Mouse (Mus musculus): ENCODE data around the gene Calm3. TPM values are rescaled to one million over a fixed set of nuclear protein-coding genes. Genes with fewer than 3 reads are reported as not detected.

The Calm3 gene
- polyA plus RNA-seq, 1 experiment from 2014 or later, result 154 TPM

DNA sequence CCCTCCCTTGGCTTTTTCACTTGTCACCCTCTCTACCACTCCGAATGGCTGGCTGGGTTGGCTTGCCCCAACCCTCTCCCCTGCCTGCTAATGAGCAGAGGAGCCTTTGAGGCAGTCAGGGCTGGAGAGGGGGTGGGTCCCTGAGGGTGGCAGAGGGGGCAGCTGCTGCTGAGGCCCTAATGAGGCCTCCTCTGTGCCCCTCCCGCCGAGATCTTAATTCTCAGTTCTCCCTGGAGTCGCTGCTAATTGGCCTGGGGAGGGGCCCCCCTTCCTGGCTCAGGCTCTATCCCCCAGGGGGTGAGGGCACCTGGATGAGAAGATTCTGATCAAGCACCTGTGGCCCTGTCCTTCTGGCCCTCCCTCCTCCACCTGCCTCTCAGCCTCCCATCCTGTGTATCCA is 29.6 kb downstream of the Calm3 start:
- peak overlapping the region; percentile 59 for H3K4me2 ChIP-seq (replicated peaks; ENCODE audit: low read depth, low read length)
- ATAC-seq (ENCODE audit: low FRiP score, low TSS enrichment), result no peak
- H3K27me3 ChIP-seq (ENCODE audit: insufficient read depth, low read length), result peaks cover 17% of the 10 kb centered on the region
- H3K27ac ChIP-seq (ENCODE audit: low read length), result no peak overlapping the region
- 8% methylated on average over 4 of the region's 4 CpGs for WGBS
- peak overlapping the region; percentile 24 for H3K4me3 ChIP-seq (ENCODE audit: low read length)
- peaks cover 38% of the 10 kb centered on the region for H3K4me1 ChIP-seq (ENCODE audit: insufficient read depth, low read length)
- no peaks in the 10 kb centered on the region for H3K36me3 ChIP-seq (ENCODE audit: insufficient read depth, low read length)
- H3K9me3 ChIP-seq (ENCODE audit: low read length), result no peaks in the 10 kb centered on the region
- H3K9ac ChIP-seq (replicated peaks; ENCODE audit: low read length), result no peak overlapping the region

DNA sequence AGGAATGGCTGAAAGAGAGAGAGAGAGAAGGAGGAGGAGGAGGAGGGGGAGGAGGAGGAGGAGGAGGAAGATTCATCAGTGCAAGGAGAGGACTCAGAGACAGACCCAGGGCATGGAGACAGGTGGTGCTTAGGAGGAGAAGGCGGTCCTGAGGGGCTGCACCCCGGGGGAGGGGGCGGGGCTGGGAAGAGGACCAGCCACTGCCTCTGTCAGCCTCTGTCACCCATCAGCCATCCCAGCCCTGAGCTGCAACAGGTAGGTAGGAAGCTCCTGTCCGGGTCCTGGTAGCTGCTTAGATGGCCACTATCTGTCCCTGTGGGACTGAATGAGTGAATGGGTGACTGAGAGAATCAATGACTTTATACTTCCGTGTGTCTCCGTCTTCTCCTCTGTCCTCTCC is 30.3 kb downstream of the Calm3 start:
- no peaks in the 10 kb centered on the region for H3K36me3 ChIP-seq (ENCODE audit: insufficient read depth, low read length)
- H3K27ac ChIP-seq (ENCODE audit: low read length), result no peak overlapping the region
- peak overlapping the region; percentile 11; the same call in 1 of the 2 replicates for H3K4me3 ChIP-seq (ENCODE audit: low read length)
- H3K9me3 ChIP-seq (ENCODE audit: low read length), result no peaks in the 10 kb centered on the region
- ATAC-seq (ENCODE audit: low FRiP score, low TSS enrichment), result no peak
- 8% methylated on average over 6 of the region's 6 CpGs for WGBS
- peaks cover 17% of the 10 kb centered on the region for H3K27me3 ChIP-seq (ENCODE audit: insufficient read depth, low read length)
- H3K4me2 ChIP-seq (replicated peaks; ENCODE audit: low read depth, low read length), result peak overlapping the region; percentile 59
- H3K4me1 ChIP-seq (ENCODE audit: insufficient read depth, low read length), result peaks cover 38% of the 10 kb centered on the region
- H3K9ac ChIP-seq (replicated peaks; ENCODE audit: low read length), result no peak overlapping the region

- Histone ChIP-seq H3K4me3 (ENCODE audit: low read length) (peak overlapping the region; percentile 49), H3K9ac (replicated peaks; ENCODE audit: low read length) (peak overlapping the region; percentile 65; the same call in 1 of the 2 replicates), H3K4me2 (replicated peaks; ENCODE audit: low read depth, low read length) (peak overlapping the region; percentile 82), H3K36me3 (ENCODE audit: insufficient read depth, low read length) (no peaks in the 10 kb centered on the region), H3K4me1 (ENCODE audit: insufficient read depth, low read length) (peaks cover 38% of the 10 kb centered on the region), H3K9me3 (ENCODE audit: low read length) (no peaks in the 10 kb centered on the region), H3K27ac (ENCODE audit: low read length) (no peak overlapping the region; the same call in 1 of the 2 replicates), H3K27me3 (ENCODE audit: insufficient read depth, low read length) (peaks cover 17% of the 10 kb centered on the region)
- no peak for ATAC-seq (ENCODE audit: low FRiP score, low TSS enrichment)
- 39% methylated on average over 9 of the region's 9 CpGs for WGBS
These were observed 31.6 kb downstream of the Calm3 start for GRCm38 (mm10) chr7:16892352-16892730.

- Histone ChIP-seq H3K36me3 (ENCODE audit: insufficient read depth, low read length) (no peaks in the 10 kb centered on the region), H3K27ac (ENCODE audit: low read length) (peak within 1 kb of the TSS; percentile 93), H3K4me2 (replicated peaks; ENCODE audit: low read depth, low read length) (peak within 1 kb of the TSS; percentile 82), H3K9ac (replicated peaks; ENCODE audit: low read length) (peak within 1 kb of the TSS; percentile 65), H3K4me1 (ENCODE audit: insufficient read depth, low read length) (peaks cover 38% of the 10 kb centered on the region), H3K27me3 (ENCODE audit: insufficient read depth, low read length) (peaks cover 17% of the 10 kb centered on the region), H3K9me3 (ENCODE audit: low read length) (no peaks in the 10 kb centered on the region), H3K4me3 (ENCODE audit: low read length) (peak within 1 kb of the TSS; percentile 49)
- ATAC-seq (ENCODE audit: low FRiP score, low TSS enrichment), result peak; percentile 84
- under 1% methylated on average over 30 of the region's 30 CpGs for WGBS
These were observed 32.1 kb downstream of the Calm3 start, which contains the start of gene Gng8 for GRCm38 (mm10) chr7:16891641-16892351. TSS of gene Gng8 (plus strand) at chr7:16891786.

DNA sequence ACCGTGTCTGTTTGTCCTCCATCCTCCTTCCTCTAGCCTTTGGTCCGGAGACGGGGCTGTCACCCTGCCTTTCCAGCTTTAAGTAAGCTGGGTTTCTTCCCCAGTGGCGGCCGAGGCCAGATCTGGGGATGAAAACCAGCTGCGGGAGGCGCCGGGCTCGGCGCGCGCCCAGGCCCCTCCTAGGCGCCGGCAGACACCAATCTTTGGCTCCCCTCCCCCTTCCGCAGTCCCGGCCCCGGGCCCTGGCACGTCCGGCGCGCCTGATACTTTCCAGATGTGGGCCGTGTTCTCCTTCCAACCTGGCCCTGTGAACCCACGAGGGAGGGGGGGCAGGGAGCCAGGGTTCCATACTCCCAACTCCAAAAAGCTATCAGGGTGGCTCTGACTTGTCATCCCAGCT is 33.0 kb downstream of the Calm3 start:
- Histone ChIP-seq H3K9ac (replicated peaks; ENCODE audit: low read length) (peak overlapping the region; percentile 53; the same call in 1 of the 2 replicates), H3K9me3 (ENCODE audit: low read length) (peaks cover 6% of the 10 kb centered on the region), H3K4me1 (ENCODE audit: insufficient read depth, low read length) (peaks cover 38% of the 10 kb centered on the region), H3K4me2 (replicated peaks; ENCODE audit: low read depth, low read length) (peak overlapping the region; percentile 82), H3K27me3 (ENCODE audit: insufficient read depth, low read length) (peaks cover 20% of the 10 kb centered on the region), H3K4me3 (ENCODE audit: low read length) (peak overlapping the region; percentile 49), H3K27ac (ENCODE audit: low read length) (peak overlapping the region; percentile 93), H3K36me3 (ENCODE audit: insufficient read depth, low read length) (peaks cover 5% of the 10 kb centered on the region)
- WGBS, result 1% methylated on average over 23 of the region's 23 CpGs
- ATAC-seq (ENCODE audit: low FRiP score, low TSS enrichment), result peak; percentile 81

GRCm38 (mm10) chr7:16890536-16890935 is 33.4 kb downstream of the Calm3 start:
- ATAC-seq (ENCODE audit: low FRiP score, low TSS enrichment), result no peak
- peak overlapping the region; percentile 49; the same call in 1 of the 2 replicates for H3K4me3 ChIP-seq (ENCODE audit: low read length)
- H3K4me2 ChIP-seq (replicated peaks; ENCODE audit: low read depth, low read length), result peak overlapping the region; percentile 82
- WGBS, result 26% methylated on average over 6 of the region's 6 CpGs
- peaks cover 37% of the 10 kb centered on the region for H3K4me1 ChIP-seq (ENCODE audit: insufficient read depth, low read length)
- H3K36me3 ChIP-seq (ENCODE audit: insufficient read depth, low read length), result peaks cover 10% of the 10 kb centered on the region
- H3K27me3 ChIP-seq (ENCODE audit: insufficient read depth, low read length), result peaks cover 23% of the 10 kb centered on the region
- H3K9ac ChIP-seq (replicated peaks; ENCODE audit: low read length), result peak overlapping the region; percentile 53; the same call in 1 of the 2 replicates
- peaks cover 10% of the 10 kb centered on the region for H3K9me3 ChIP-seq (ENCODE audit: low read length)
- peak overlapping the region; percentile 93 for H3K27ac ChIP-seq (ENCODE audit: low read length)

DNA sequence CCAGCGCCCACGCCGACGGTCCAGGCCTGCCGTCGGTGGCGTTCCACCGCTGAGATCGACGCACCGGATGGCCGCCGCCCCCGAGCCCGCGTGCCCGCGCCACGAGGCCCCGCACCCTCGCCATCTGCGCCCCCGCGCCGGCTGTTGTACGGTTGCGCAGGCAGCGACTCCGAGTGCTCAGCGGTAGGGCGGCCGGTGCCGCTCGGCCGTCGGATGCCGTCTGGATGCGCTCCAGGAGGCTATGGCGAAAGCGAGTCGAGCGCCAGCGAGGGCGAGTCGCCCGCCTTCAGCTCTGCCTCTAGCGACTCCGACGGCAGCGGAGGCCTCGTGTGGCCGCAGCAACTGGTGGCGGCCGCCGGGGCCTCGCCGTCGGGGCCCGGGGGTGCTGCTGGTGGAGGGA is 38.0 kb downstream of the Calm3 start:
- H3K4me2 ChIP-seq (replicated peaks; ENCODE audit: low read depth, low read length), result peak overlapping the region; percentile 45; the same call in 1 of the 2 replicates
- peak overlapping the region; percentile 39; the same call in 1 of the 2 replicates for H3K4me3 ChIP-seq (ENCODE audit: low read length)

DNA sequence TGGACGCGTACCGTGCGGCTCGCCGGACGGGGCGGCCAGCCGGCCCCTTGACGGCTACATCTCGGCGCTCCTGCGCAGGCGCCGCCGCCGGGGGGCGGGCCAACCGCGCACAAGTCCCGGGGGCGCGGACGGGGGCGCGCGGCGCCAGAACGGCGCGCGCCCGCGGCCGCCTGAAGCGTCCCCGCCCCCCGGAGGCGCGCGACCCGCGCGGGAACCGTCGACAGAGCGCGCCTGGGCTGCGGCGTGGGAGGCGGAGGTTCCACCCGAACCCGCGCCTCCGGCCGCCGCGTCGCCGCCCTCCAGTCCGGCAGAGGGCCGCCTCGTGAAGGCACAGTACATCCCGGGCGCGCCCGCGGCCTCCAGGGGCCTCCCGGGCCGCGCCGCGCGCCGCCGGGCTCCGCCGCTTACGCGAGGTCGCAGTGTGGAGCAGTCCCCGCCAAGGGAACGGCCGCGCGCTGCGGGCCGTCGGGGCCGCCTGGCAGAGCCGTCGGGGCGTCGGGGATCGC is 38.6 kb downstream of the Calm3 start:
- H3K4me2 ChIP-seq (replicated peaks; ENCODE audit: low read depth, low read length), result peak overlapping the region; percentile 45
- no peak overlapping the region for H3K27ac ChIP-seq (ENCODE audit: low read length)
- H3K27me3 ChIP-seq (ENCODE audit: insufficient read depth, low read length), result peaks cover 21% of the 10 kb centered on the region
- peaks cover 19% of the 10 kb centered on the region for H3K9me3 ChIP-seq (ENCODE audit: low read length)
- WGBS, result 27% methylated on average over 66 of the region's 95 CpGs
- 0 out of 2 replicates have a peak overlapping the region, but pooled peaks have one; percentile 16 for H3K9ac ChIP-seq (replicated peaks; ENCODE audit: low read length)
- peak overlapping the region; percentile 39 for H3K4me3 ChIP-seq (ENCODE audit: low read length)
- H3K4me1 ChIP-seq (ENCODE audit: insufficient read depth, low read length), result peaks cover 7% of the 10 kb centered on the region
- H3K36me3 ChIP-seq (ENCODE audit: insufficient read depth, low read length), result peaks cover 34% of the 10 kb centered on the region
- peak; percentile 31; the same call in 1 of the 2 replicates for ATAC-seq (ENCODE audit: low FRiP score, low TSS enrichment)

More for the DNA sequence above, 38.0 kb downstream of the Calm3 start:
- Histone ChIP-seq H3K9me3 (ENCODE audit: low read length) (peaks cover 19% of the 10 kb centered on the region), H3K36me3 (ENCODE audit: insufficient read depth, low read length) (peaks cover 34% of the 10 kb centered on the region), H3K27ac (ENCODE audit: low read length) (no peak overlapping the region), H3K27me3 (ENCODE audit: insufficient read depth, low read length) (peaks cover 21% of the 10 kb centered on the region), H3K9ac (replicated peaks; ENCODE audit: low read length) (no peak overlapping the region), H3K4me1 (ENCODE audit: insufficient read depth, low read length) (peaks cover 7% of the 10 kb centered on the region)
- ATAC-seq (ENCODE audit: low FRiP score, low TSS enrichment), result no peak
- WGBS, result 49% methylated on average over 58 of the region's 59 CpGs

GRCm38 (mm10) chr7:16884334-16884733 is 39.6 kb downstream of the Calm3 start:
- WGBS, result 70% methylated on average over 4 of the region's 4 CpGs
- peaks cover 11% of the 10 kb centered on the region for H3K4me1 ChIP-seq (ENCODE audit: insufficient read depth, low read length)

GRCm38 (mm10) chr7:16883162-16883561 is 40.8 kb downstream of the Calm3 start:
- H3K4me2 ChIP-seq (replicated peaks; ENCODE audit: low read depth, low read length), result no peak overlapping the region
- peaks cover 34% of the 10 kb centered on the region for H3K36me3 ChIP-seq (ENCODE audit: insufficient read depth, low read length)
- ATAC-seq (ENCODE audit: low FRiP score, low TSS enrichment), result no peak
- H3K27me3 ChIP-seq (ENCODE audit: insufficient read depth, low read length), result peaks cover 21% of the 10 kb centered on the region
- H3K9me3 ChIP-seq (ENCODE audit: low read length), result peaks cover 19% of the 10 kb centered on the region
- no peak overlapping the region for H3K4me3 ChIP-seq (ENCODE audit: low read length)
- H3K27ac ChIP-seq (ENCODE audit: low read length), result no peak overlapping the region
- no peak overlapping the region for H3K9ac ChIP-seq (replicated peaks; ENCODE audit: low read length)
- 89% methylated on average over 6 of the region's 6 CpGs for WGBS
- peaks cover 11% of the 10 kb centered on the region for H3K4me1 ChIP-seq (ENCODE audit: insufficient read depth, low read length)

More at GRCm38 (mm10) chr7:16884334-16884733, 39.6 kb downstream of the Calm3 start:
- Histone ChIP-seq H3K36me3 (ENCODE audit: insufficient read depth, low read length) (peaks cover 34% of the 10 kb centered on the region), H3K4me3 (ENCODE audit: low read length) (no peak overlapping the region), H3K4me2 (replicated peaks; ENCODE audit: low read depth, low read length) (no peak overlapping the region), H3K9me3 (ENCODE audit: low read length) (peaks cover 19% of the 10 kb centered on the region), H3K27me3 (ENCODE audit: insufficient read depth, low read length) (peaks cover 21% of the 10 kb centered on the region), H3K27ac (ENCODE audit: low read length) (no peak overlapping the region), H3K9ac (replicated peaks; ENCODE audit: low read length) (no peak overlapping the region)
- no peak for ATAC-seq (ENCODE audit: low FRiP score, low TSS enrichment)
